Mouse (Mus musculus) inflammation-experienced regulatory T-cells, adult 6 months (primary cell): ENCODE data around the gene Sncg. TPM values are rescaled to one million over a fixed set of nuclear protein-coding genes. Genes with fewer than 3 reads are reported as not detected.
A peak's percentile ranks its signal among the peaks of the same experiment; 100 is the strongest.
"Not testable (repeated sequence)": the region's sequence is repeated elsewhere in the genome, so short reads cannot be mapped to it uniquely, and the experiment has no call there.

Source experiments
- ATAC-seq: one replicate; pipeline ENCODE4 v1.8.0; 2017
- polyA plus RNA-seq, 3 experiments: library from polyadenylated mRNA; unstranded; fragments of 100-300 nt; shearing (Covaris generic); gene quantifications; one replicate each; pipeline ENCODE4 v1.2.1; 2017

The Sncg gene
- polyA plus RNA-seq, 3 experiments from 2014 or later = not detected

DNA sequence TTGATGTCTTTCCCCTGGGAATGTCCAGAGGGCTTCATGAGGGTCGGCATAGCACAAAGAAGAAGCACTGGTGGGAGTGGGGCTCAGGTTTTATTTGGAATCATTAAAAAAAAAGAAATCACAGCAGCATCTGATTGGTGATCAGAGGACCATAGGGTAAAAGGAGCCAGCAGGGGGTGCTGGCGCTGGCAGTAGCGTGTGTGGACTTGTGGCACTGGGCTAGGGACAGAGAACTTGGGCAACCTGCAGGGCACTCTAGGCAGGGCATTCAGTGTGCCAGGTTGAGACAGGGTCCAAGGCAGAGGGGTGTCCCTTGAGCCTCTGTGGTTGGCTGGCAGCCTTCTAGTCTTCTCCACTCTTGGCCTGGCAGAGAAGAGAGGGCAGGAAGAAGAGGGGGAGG lies 4.4 kb downstream of the Sncg start:
- ATAC-seq = no peak

DNA sequence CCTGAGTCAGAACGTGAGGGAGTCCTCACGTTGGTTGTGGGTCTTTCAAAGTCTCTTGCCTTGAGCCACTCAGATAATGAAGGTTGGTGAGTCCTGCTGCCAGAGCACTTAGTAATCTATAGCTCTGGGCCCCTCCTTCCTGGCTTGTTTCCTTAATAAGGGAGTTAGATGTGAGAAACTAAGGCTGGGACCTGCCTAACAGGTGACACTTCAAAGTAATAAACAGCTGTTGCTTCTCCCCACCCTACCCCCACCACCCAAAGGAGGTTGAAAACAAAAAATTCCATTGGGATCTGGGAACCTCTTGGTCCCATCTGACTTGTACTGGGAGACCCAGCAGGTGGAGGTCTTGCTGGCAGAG lies 9.5 kb downstream of the Sncg start:
- no peak for ATAC-seq

DNA sequence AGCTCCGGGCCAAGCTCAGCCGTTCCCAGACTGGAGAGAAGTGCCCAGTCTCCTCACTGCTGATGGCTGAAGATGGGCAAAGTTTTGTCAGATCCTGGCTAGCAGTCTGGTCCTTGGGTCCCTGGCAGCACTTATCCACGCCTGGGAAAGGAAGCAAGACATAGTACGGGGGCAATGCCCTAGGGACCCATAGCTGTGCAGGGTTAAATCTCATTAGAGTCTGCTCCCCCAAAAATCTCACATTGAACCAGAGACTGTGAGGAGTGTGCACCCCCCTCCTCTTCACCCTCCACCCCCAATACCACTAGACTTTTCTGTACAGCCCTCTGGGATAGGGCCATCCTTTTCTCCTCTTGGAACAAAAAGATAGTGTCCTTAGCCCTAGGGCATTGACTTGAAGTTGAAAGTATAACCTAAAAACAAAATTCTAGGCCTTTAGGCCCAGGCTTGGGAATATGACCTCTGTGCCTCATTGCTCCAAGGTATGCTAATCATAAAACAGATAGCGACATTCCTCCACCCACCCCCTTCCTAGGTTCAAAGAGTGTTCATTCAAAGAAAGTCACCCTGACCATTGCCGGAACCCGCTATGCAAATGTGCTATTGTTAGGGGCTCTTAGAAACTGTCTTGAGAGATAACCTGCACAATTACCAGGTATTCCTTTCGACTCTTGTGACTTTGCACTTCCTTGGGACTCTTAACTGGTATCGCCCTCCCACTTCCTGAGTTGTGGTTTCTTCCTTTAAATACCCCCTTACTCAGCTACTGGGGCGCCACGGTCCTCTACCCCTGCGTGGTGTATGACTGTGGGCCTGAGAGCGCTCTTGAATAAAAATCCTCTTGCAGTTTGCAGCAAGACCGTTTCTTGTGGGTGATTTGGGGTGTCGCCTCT lies 10.1 kb downstream of the Sncg start:
- ATAC-seq = not testable (repeated sequence)

DNA sequence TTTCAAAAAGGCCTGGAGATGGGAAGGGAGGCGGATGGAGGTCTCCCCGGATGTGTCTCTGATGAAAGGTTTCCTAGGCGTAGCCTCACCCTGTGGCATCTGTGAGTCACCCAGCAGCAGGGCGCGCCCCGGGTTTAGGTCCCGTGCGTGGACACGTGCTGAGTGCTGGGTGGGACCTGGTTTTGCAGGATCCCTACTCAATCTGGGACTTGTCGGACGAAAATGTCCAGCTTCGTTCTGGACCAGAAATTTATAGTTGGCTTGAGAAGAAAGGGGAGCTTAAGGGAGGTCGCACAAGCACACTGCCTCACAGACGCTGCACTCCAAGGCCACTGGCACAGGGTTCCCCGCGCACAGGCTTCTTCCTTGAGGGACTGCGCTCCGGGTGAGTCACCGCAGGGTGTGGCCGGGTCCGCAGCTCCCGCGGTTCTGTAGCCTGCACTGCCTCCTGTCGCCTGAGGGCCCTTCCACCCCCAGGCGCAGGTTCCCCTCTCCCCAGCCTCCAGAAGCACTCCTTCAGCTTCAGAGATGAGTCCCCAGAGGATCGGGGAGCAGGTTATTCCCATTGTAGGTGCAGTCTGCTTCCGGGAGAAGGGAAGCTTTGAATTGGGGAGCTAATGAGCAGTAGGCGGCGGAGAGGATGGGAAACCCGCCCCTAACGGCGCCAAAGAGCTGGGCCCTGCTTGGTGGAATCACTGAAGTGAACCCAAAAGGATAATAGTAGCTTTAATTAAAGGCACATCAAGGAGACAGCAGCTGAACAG lies 10.9 kb downstream of the Sncg start:
- ATAC-seq = peak; percentile 71

DNA sequence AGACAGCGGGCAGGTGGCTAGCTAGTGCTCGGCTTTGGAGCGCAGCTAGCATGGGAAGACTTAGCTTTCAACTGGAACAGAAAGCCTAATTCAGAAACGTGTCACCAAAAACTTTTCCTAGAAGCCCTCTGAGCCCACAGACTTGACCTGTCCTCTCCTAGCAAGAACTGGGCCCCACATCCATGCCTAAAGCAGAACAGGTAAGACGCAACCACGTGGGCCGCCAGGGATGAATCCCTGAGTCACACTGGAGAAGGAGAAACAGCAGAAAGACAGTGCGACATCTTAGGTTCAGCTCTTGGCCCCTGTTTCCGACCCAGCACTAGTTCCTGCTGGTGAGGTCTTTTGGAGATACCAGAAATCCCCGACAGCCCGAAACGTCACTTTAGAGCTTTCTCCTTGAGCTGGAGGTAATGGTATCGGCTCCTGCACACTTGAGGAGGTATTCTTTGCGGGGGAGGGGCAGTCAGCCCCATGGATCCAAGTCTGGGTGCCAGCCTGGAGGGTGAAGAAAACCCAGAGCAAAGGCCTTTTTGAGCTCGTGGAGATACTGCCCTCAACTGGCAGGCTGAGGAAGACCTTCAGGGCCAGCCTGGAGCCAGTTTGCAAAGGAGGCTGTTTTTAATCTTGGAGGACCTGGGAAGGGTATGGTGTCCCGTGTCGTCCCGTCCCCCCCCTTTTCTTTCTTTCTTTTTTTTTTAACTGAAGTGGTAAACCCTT lies 11.7 kb downstream of the Sncg start:
- ATAC-seq = peak; percentile 48

DNA sequence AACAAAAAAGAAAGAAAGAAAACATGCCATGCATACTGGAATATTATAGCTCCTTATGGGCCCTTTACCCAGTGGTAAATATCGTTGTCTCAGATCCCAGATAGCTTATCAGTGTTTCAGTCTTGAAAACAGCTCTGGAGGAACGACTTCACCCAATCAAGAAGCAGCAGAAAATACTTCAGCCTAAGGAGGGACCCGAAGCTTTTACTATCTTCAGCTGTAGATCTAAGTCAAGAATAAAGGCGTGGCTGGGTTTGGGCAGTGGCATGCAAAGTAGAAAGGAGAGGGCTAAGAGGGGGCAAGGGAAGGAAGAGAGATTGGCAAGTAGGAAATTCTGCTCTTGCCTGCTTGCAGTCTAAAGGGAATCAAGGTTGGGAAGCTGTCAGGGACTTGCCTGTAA lies 12.5 kb downstream of the Sncg start:
- no peak for ATAC-seq

DNA sequence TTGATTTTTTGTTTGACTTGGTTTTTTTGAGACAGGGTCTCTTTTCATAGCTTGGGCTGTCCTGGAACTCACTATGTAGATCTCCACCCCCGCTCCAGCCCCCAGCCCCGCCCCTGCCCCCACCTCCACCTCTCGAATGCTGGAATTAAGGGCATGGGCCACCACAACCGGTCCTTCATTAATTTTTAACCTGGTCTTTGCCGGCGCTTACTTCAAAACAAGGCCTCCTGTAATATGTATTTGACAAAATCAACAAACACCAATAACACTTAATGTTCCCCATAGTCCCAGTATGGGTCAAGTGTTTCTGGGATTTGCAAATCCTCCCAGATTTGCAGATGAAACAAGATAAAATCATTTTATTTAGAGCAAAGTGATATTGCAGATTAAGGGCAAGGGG lies 14.3 kb downstream of the Sncg start:
- ATAC-seq = no peak

DNA sequence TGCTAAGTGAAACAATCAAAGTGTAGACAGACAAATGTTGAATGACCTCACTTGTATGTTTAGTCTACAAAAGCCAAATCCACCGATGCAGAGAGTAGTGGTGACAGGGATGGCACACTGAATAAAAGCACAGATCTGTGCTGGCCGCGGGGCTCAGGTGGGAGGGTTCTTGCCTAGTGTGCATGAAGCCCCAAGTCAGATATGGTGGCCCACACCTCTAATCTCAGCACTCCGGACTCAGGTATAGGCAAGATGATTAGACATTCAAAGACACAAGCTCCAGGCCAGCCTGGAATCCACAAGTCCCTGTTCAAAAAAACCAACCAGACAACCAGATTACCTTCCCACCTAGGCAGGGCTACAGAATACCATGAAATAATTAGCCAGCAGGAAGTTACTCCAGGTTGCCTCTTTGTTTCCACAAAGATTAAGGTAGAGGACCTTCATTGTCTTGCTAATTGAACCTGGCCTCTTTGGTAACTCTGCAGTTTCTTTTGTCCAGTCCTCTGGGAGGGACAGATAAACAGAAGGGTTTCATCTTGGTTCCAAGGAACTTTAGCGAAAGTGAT lies 14.8 kb downstream of the Sncg start:
- no peak for ATAC-seq

DNA sequence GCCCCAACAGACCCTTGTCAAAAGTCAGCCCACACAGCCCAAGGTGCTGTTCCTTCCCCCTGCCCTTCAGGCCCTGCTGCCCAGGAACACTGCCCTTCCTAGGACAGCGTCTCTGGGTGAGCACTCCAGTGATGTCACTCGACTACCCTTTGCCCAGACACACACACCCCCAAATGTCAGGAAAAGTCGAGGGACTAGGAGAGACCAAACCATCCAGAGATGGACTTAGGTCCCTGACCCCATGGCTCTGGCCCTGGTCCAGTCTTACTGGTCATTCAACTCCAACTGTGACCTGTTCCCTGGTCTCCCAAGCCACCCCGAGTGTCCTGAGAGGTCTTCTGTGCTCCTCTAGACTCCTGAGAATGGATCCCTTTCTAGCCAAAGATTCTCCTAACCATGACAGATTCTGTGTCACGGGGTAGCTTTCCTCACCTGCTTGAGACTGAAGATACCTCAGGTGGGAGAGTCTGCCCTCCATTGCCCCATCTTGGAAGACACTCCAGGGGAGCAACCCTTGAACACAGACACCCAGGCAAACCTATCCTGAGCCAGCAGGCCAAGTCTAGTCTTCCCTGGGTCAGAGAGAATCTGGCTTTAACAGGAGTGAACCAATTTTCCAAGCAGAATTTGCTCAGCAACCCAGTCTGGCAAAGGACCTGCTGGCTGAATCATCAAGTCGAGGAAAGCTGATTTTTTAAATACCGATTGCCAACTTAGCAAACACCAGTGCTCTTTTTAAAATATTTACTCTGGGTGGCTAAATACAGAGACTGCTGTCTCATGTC lies 16.7 kb downstream of the Sncg start:
- no peak for ATAC-seq

DNA sequence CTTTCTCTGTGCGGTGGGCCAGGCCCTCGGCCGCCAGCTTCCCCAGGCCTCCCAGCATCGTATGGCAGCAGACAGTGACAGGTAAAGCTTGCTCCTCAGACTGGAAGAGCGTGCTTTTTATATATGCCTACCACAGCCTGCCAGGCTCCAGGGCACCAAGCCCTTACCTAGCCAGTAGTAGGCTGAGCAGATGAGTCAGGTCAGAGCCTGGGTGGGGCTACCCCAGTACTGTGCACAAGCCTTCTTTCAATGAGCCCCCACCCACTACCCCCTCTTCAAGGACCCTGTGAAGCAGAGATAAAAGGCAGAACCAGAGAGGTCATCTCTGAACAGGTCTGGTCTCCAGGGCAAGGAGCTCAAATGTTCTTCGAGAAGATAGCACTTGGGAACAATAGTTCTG lies 19.3 kb downstream of the Sncg start, which contains the start of gene Fam25c:
Fam25c (minus strand) TSS at position 133 of the 400 bp plus-strand sequence.
- ATAC-seq = no peak

DNA sequence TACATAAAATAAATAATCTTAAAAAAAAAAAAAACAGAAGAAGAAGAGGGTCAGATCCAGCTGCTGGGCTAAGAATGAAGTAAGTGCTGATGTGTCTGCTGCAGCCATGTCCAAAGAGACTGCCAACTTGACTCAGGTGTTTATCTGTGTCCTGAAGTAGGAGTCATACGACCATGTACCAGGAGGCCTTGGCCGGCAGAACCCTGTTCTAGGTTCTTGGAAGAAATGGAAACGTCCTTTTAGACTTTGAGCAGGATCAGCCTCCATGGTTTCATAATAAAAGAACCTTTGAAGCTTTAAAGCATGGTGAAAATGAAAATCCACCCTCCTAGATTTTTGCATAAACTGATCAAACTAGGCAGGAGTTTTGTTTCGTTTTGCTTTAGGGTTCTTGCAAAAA lies 20.1 kb downstream of the Sncg start:
- ATAC-seq = no peak

DNA sequence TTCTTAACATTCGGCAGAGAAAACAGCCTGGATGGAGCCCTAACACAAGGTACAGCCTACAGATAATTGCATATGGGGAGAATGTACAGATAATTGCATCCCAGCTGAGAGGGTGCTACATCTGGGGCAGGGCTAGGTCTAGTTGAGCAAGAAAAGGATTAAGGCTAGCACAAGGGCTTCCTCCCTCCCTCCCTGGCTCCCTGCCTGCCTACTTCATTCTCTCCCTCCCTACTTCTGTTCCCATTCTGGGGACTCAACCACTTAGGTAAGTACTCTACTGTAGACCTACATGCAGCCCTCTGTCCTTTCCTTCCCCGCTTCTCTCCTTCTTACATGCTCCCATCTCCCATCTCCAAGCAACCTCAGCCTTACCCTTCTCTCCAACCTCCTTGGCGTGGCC lies 21.3 kb downstream of the Sncg start:
- no peak for ATAC-seq

DNA sequence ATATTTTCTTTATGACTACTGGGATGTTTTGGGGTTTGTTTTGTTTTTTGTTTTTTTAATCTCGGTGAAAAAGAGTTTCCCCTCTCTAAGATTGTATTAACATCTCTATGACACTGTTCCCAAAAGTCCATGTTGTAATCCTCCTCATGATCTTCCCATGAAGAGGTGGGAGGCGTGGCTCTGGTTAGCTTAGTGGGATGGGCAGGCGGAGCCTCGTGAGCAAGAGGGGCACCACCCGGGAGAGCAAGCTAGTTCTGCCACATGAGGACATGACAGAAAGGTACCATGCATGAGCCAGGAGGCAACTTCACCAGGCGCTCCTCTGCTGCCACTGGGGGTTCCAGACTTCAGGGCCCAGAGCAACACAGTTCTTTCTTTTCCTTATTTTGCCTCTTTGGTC lies 22.1 kb downstream of the Sncg start:
- ATAC-seq = no peak

DNA sequence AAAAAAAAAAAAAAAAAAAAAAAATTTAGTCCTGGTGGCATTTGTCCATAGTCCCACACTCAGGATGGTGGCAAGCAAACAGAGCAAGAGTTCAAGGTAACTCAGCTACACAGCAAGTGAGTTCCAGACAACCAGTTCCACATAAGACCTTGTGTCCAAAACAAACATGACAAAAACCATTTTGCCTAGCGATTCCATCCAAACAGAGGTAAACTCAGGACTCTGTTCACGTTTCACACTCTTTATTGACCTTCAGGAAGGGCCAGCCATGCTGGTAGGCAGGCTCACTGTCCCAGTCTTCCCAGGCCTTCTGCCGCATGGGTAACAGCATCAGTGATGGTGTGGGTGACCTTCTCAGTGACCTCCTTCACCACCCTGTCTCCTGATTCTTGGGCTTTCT lies 22.9 kb downstream of the Sncg start:
- ATAC-seq = no peak

DNA sequence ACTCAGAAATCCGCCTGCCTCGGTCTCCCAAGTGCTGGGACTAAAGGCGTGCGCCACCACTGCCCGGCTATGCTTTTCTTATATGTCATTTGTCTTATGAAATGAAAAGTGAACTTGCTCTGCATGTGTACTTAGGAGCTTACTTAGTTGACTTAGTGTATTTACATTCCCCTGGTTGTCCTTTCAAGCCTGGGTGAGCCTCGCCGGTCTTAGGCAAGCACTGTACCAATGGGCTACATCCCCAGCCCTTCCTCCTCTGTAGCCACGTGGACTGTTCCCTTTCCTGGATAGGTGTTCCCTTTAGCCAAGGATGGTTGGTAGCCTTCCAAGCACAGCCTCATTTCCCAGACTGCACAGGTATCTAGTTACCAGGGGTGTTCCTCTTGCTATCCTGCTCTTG lies 25.6 kb downstream of the Sncg start:
- ATAC-seq = no peak

DNA sequence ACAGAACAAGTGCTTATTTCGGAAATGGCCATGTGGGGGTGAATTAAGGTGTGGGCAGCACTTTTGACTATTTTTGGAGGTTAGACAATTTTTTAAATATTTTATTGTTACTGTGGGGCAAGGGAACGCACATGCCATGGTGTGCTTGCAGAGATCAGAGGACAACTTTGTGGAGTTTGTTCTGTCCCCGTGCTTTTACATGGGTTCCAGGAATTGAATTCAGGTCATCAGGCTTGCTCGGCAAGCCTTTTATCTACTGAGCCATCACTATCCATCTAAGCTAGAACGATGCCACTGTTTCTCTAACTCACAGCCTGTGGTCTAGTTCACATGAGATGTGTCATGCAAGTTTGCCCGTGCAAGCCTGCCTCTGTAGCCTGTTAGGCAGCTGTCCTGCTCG lies 26.3 kb downstream of the Sncg start:
- no peak for ATAC-seq

DNA sequence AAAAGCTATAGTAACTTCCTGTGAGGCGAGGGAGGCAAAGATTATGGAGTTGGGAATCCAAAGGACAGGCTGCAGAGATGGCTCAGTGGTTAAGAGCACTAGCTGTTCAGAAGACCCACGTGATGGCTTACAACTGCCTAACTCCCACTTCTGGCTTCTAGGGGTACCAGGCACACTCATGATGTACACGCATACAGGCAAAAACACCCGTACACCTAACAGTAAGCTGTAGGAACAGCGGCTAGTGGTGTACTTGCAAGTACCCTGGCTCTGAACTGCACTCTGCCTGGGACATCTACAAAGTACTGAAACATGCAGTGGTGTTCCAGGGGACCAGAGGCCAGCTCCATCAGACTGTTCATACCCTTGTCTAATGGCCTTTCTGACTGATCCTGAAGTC lies 27.5 kb downstream of the Sncg start:
- ATAC-seq = no peak

DNA sequence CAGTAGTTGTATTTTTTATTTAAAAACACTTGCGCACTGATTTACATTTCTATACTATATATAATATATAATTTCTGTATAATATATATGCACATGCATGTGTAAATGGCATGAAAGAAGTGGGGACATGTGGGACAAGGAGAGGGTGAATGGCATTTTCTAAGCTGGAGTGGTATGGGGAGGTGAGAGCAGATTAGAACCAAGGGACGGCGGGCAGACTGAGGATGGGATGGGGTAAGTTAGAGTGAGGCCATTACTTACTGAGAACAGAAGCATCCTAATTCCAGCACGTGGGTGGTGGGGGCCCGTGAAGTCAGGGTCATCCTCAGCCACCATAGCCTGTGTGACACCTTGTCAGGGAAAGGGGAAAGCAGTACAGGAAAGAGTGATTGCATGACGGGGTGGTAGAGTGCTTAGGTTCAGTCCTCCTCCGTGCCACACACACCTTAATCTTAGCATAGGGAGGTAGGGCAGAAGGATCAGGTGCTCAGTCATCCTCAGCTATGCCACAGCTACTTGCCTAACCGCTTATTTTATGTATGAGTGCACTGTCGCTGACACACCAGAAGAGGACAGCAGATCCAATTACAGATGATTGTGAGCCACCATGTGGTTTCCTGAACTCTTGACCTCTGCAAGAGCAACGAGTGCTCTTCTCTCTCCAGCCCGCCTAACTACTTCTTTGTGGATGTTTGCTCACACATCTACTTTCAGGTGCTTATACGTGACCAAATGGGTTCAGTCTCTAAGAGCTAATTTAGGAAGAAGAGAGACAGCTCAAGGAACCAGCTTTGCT lies 28.6 kb downstream of the Sncg start:
- ATAC-seq = no peak

DNA sequence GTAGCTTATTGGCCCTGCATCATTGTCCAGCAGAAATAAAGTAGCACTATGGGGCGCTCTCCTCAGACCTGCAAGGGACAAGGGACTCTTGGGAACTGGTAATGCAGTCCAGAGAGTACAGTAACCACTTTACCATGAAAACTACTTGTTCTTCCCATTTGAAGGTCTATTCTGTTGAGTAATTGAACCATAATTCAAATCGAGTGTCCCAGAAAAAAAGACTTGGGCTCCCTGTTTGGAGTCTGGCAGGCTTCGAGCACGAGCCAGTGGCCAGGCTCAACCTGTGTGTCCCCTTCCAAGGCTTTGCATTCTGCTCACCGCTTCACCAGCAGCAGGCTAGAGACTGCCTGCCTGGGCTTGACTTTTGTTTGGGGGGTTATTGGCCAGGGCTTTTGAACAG lies 30.2 kb downstream of the Sncg start:
- no peak for ATAC-seq

DNA sequence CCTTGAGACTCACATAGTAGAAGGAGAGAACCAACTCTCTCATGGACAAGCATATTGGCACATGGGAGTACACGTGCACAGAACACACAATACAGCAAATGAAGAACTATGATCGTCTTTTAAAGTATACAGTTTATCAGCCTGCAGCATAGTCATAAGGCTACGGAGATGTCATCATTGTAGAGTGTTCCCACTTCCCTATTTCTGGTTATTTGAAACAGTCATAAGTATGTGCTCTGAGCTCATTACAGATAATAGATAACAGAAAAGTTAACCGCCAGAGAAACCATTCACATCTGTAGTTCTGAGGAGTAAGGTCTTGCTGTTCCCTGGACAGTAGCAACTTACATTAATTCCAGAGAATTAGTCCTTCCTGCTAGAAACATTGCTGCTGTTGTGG lies 31.5 kb downstream of the Sncg start:
- no peak for ATAC-seq

DNA sequence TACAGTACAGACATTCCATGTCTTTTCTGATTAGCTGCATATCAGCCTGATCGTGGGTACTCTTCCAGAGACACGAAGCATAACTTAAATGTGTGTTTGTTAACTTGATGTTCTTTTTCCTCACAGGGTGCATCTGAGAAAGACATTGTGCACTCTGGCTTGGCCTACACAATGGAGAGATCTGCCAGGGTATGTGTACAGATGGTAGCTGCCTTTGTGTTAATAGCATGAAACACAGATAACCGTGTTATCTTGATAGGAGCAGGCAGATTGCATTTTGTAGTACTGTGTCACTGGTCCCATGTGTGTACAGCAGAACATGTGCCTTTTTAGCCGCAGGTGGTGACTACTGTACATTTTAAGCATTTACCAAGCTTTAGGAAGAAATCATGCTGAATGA lies 32.6 kb downstream of the Sncg start:
- ATAC-seq = no peak
